Mouse (Mus musculus) left cerebral cortex, adult 6 months (tissue): ENCODE data around the gene Src. TPM values are rescaled to one million over a fixed set of nuclear protein-coding genes. Genes with fewer than 3 reads are reported as not detected.

Experiments
- long read RNA-seq, 2 experiments: library from polyadenylated mRNA; unstranded; transcript quantifications; one replicate each; pipeline ENCODE4 v2.0.0; 2019 to 2020
- polyA plus RNA-seq: library from polyadenylated mRNA; unstranded; fragments of <200 nt; fragmentation: Nextera tagmentation; gene quantifications from 2 replicates; pipeline ENCODE4 v1.2.3, GENCODE M21; 2021

The Src gene
- polyA plus RNA-seq = 10.9 and 36.6 TPM in 2 replicates
- long read RNA-seq, experiment 1, transcript Src-202 (15 exons, 3,887 nt) = major isoform, 23 of 61 reads
- long read RNA-seq, experiment 1, transcript Src-201 (14 exons, 3,906 nt) = minor isoform, 8 of 61 reads
- long read RNA-seq, experiment 1, partial matches to known transcripts = 19 of 61 reads
- long read RNA-seq, experiment 1, other reads (novel, unspliced or antisense) = 11 of 61 reads
- long read RNA-seq, experiment 2, partial matches to known transcripts = 1 of 16 reads
- long read RNA-seq, experiment 2, other reads (novel, unspliced or antisense) = 14 of 16 reads

DNA sequence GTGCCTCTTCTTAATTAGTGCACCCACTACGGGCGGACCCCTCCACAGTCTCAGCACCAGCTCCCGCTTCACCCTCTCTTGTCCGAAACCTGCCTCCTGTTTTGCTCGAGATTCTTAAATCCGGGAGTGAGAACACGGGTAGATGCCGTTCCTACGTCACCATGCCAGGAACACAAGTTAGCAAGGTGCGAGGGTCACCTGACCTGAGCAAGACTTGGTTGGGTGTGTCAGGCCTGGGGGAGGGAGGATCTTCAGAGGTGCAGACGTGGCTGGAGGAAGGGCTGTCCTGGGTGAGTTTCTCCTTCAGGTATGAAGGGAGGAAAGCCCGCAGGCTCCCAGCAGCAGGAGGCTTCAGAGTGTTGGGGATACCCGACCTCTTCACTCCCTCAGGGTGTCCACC is at the start of gene Src:
TSS of gene Src (plus strand) at position 239 of the 400 bp plus-strand sequence.

Other genes with a start within 250 kb of the Src start
- gene Rbl1, start 213.9 kb upstream of the Src start, polyA plus RNA-seq = 0.32 and 0.51 TPM in 2 replicates
- gene Rpn2, start 139.4 kb upstream of the Src start, polyA plus RNA-seq = 124 and 158 TPM in 2 replicates
- gene Mroh8, start 138.9 kb upstream of the Src start, polyA plus RNA-seq = 0.07 and 0.10 TPM in 2 replicates
- gene Ghrh, start 70.9 kb upstream of the Src start, polyA plus RNA-seq = 0.46 TPM in 1 of 2 replicates, not detected in the other
- 102 and 115 TPM in 2 replicates for gene Manbal, start 50.9 kb upstream of the Src start, polyA plus RNA-seq
- gene Nnat, start 141.6 kb downstream of the Src start, polyA plus RNA-seq = 90.7 and 92.2 TPM in 2 replicates
- 94.7 and 99.7 TPM in 2 replicates for gene Blcap, start 152.8 kb downstream of the Src start, polyA plus RNA-seq